Mouse (Mus musculus) midbrain, embryonic 12.5 days (tissue): ENCODE measurements around the gene Gm4303. TPM values are rescaled to one million over a fixed set of nuclear protein-coding genes. Genes with fewer than 3 reads are reported as not detected.
"Not testable (repeated sequence)": the region's sequence is repeated elsewhere in the genome, so short reads cannot be mapped to it uniquely, and the experiment has no call there.

Source experiments
- ATAC-seq: fragments of 200-750 bp; cut with Nextera tagmentation; 2 replicates; pipeline ENCODE4 v1.8.0; 2017; ENCODE audit warnings: low read depth, moderate TSS enrichment, moderate library complexity; ENCODE audit not compliant: low FRiP score
- H3K27ac ChIP-seq: fragments of 300-500 bp; sonication (generic); replicated peaks from 2 replicates; pipeline ENCODE4 v1.5.1; 2016; ENCODE audit warnings: mild to moderate bottlenecking
- H3K27me3 ChIP-seq: fragments of 300-500 bp; sonication (generic); 2 replicates; pipeline ENCODE4 v1.6.1; 2016; ENCODE audit warnings: mild to moderate bottlenecking
- H3K36me3 ChIP-seq: fragments of 300-500 bp; sonication (generic); 2 replicates; pipeline ENCODE4 v1.6.1; 2016
- H3K4me1 ChIP-seq: fragments of 300-500 bp; sonication (generic); 2 replicates; pipeline ENCODE4 v1.6.1; 2016
- H3K4me2 ChIP-seq: fragments of 300-500 bp; sonication (generic); replicated peaks from 2 replicates; pipeline ENCODE4 v1.6.1; 2016; ENCODE audit warnings: mild to moderate bottlenecking, moderate library complexity
- H3K4me3 ChIP-seq: fragments of 300-500 bp; sonication (generic); 2 replicates; pipeline ENCODE4 v1.5.1; 2016; ENCODE audit warnings: mild to moderate bottlenecking
- H3K9ac ChIP-seq: fragments of 300-500 bp; sonication (generic); replicated peaks from 2 replicates; pipeline ENCODE4 v1.6.1; 2016; ENCODE audit warnings: mild to moderate bottlenecking, moderate library complexity
- H3K9me3 ChIP-seq: fragments of 300-500 bp; sonication (generic); 2 replicates; pipeline ENCODE4 v1.6.1; 2016; ENCODE audit warnings: mild to moderate bottlenecking
- WGBS: fragments of 180-500 bp; shearing (Covaris S2); methylation state at CpG from one replicate; pipeline ENCODE4 v1.1.7; 2016; 5-methylcytosine and 5-hydroxymethylcytosine counted together
- polyA plus RNA-seq: library from polyadenylated mRNA; unstranded; fragments of >200 nt; fragmentation: Nextera tagmentation; extraction: Ambion mirVana; gene quantifications from 2 replicates; pipeline ENCODE4 v1.2.1, GENCODE M21; 2016

Gm4303 gene
- polyA plus RNA-seq = not detected in 2 replicates

DNA sequence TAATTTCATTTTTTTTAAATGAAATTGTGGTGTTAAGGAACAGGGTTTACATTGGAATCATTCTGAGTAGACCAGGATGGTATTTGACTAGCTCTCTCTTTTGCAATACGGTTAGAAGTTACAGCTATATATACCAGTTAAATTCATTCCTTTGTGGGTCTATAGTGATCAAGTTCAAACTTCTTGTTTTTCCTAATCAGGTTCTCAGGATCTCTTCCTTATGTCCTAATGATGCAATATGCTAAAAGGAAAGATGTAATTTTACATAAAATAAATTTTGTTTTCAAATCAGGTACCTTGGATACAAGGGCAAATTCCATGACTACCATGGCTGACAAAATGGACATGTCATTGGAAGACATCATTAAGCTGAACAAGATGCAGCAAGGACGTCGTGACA lies at the start of gene Gm4303:
Gene Gm4303, plus strand, starts transcription at position 301 of the 400 bp plus-strand sequence.
- H3K9ac ChIP-seq, H3K4me3 ChIP-seq, H3K36me3 ChIP-seq, H3K27me3 ChIP-seq, H3K27ac ChIP-seq, ATAC-seq, H3K4me2 ChIP-seq, H3K4me1 ChIP-seq, H3K9me3 ChIP-seq: not testable (repeated sequence)
- WGBS = no CpG with 5 or more reads among the region's 3 CpGs

DNA sequence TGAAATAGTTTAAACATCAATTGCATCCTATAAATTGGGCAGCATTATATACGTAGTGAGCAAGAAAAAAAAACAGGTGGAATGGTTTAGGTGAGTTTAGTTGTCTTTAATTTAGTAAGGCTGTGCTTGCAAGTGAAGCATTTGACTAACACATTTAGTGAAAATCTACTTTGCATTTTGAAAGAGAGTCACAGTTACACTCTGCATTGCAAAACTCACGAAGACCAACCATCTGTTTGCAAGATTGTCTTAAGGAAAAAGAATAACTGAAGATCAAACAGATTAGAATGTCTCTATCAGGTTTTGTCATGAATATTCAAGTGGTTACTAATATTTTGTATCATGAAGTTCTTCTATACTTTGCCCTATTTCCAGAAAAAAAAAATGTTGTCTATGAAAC lies 49.7 kb upstream of the Gm4303 start:
- no peak for ATAC-seq
- Histone ChIP-seq H3K4me3 (no peak overlapping the region), H3K27ac (no peak overlapping the region), H3K4me1 (no peaks in the 10 kb centered on the region), H3K27me3 (no peaks in the 10 kb centered on the region), H3K9me3 (no peaks in the 10 kb centered on the region), H3K4me2 (no peak overlapping the region), H3K9ac (no peak overlapping the region), H3K36me3 (no peaks in the 10 kb centered on the region)
- 79% methylated on average over 2 of the region's 2 CpGs for WGBS

DNA sequence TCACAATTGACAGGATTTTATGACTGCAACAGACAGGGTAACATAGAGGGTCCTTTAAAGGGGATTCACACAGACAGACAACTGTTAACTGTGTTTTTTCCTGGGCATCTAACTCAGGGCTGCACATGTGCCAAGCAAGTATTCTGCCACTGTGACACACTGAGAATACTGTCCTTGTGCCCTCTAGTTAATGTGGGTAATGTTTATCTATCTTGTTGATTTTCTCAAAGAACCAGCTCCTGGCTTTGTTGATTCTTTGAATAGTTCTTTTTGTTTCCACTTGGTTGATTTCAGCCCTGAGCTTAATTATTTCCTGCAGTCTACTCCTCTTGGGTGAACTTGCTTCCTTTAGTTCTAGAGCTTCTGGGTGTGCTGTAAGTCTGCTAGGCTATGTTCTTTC lies 45.7 kb upstream of the Gm4303 start:
- not testable (repeated sequence) for H3K4me3 ChIP-seq, H3K9me3 ChIP-seq, H3K4me1 ChIP-seq, H3K27me3 ChIP-seq, H3K4me2 ChIP-seq, H3K9ac ChIP-seq, H3K27ac ChIP-seq, H3K36me3 ChIP-seq, ATAC-seq

DNA sequence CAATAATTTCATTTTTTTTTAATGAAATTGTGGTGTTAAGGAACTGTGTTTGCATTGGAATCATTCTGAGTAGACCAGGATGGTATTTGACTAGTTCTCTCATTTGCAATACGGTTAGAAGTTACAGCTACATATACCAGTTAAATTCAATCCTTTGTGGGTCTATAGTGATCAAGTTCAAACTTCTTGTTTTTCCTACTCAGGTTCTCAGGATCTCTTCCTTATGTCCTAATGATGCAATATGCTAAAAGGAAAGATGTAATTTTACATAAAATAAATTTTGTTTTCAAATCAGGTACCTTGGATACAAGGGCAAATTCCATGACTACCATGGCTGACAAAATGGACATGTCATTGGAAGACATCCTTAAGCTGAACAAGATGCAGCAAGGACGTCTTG lies 10.4 kb upstream of the Gm4303 start, which contains the start of gene Gm4301:
Gene Gm4301, plus strand, starts transcription at position 301 of the 400 bp plus-strand sequence.
- ATAC-seq, H3K4me2 ChIP-seq, H3K9me3 ChIP-seq, H3K36me3 ChIP-seq, H3K9ac ChIP-seq, H3K27me3 ChIP-seq, H3K27ac ChIP-seq, H3K4me3 ChIP-seq, H3K4me1 ChIP-seq: not testable (repeated sequence)
- WGBS = no CpG with 5 or more reads among the region's 2 CpGs

DNA sequence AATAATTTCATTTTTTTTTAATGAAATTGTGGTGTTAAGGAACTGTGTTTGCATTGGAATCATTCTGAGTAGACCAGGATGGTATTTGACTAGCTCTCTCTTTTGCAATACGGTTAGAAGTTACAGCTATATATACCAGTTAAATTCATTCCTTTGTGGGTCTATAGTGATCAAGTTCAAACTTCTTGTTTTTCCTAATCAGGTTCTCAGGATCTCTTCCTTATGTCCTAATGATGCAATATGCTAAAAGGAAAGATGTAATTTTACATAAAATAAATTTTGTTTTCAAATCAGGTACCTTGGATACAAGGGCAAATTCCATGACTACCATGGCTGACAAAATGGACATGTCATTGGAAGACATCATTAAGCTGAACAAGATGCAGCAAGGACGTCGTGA lies 5.2 kb upstream of the Gm4303 start, which contains the start of gene Gm4302:
Gene Gm4302, plus strand, starts transcription at position 301 of the 400 bp plus-strand sequence.
- H3K4me2 ChIP-seq, ATAC-seq, H3K27ac ChIP-seq, H3K9me3 ChIP-seq, H3K36me3 ChIP-seq, H3K27me3 ChIP-seq, H3K4me1 ChIP-seq, H3K4me3 ChIP-seq, H3K9ac ChIP-seq: not testable (repeated sequence)
- no CpG with 5 or more reads among the region's 3 CpGs for WGBS

DNA sequence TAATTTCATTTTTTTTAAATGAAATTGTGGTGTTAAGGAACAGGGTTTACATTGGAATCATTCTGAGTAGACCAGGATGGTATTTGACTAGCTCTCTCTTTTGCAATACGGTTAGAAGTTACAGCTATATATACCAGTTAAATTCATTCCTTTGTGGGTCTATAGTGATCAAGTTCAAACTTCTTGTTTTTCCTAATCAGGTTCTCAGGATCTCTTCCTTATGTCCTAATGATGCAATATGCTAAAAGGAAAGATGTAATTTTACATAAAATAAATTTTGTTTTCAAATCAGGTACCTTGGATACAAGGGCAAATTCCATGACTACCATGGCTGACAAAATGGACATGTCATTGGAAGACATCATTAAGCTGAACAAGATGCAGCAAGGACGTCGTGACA lies 5.0 kb downstream of the Gm4303 start, which contains the start of gene Gm4305:
Gene Gm4305, plus strand, starts transcription at position 301 of the 400 bp plus-strand sequence.
- H3K4me2 ChIP-seq, ATAC-seq, H3K27me3 ChIP-seq, H3K27ac ChIP-seq, H3K36me3 ChIP-seq, H3K4me3 ChIP-seq, H3K9me3 ChIP-seq, H3K4me1 ChIP-seq, H3K9ac ChIP-seq: not testable (repeated sequence)
- no CpG with 5 or more reads among the region's 3 CpGs for WGBS

DNA sequence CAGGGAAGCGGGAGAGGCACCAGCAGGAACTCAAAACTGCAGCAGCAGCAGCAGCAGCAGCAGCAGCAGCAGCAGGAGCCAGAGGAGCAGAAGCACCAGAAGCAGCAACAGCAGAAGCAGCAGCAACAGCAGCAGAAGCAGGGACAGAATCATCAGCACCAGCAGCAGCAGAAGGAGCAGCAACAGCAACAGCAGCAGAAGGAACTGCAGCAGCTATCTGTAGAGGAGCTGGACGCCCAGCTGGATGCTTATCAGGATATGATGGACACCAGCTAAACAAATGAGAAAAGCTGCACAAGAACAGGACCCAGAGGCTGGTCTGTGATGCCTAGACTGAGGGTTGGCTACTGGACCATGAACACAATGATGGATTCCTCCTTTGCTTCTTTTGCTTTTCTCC lies 11.1 kb downstream of the Gm4303 start:
- not testable (repeated sequence) for H3K9ac ChIP-seq, H3K36me3 ChIP-seq, H3K27me3 ChIP-seq, H3K4me1 ChIP-seq, ATAC-seq, H3K9me3 ChIP-seq, H3K4me3 ChIP-seq, H3K27ac ChIP-seq, H3K4me2 ChIP-seq
- 82% methylated on average over 2 of the region's 2 CpGs for WGBS

DNA sequence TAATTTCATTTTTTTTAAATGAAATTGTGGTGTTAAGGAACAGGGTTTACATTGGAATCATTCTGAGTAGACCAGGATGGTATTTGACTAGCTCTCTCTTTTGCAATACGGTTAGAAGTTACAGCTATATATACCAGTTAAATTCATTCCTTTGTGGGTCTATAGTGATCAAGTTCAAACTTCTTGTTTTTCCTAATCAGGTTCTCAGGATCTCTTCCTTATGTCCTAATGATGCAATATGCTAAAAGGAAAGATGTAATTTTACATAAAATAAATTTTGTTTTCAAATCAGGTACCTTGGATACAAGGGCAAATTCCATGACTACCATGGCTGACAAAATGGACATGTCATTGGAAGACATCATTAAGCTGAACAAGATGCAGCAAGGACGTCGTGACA lies 15.3 kb downstream of the Gm4303 start, which contains the start of gene Gm4307:
Gene Gm4307, plus strand, starts transcription at position 301 of the 400 bp plus-strand sequence.
- H3K4me2 ChIP-seq, ATAC-seq, H3K27me3 ChIP-seq, H3K4me3 ChIP-seq, H3K36me3 ChIP-seq, H3K9ac ChIP-seq, H3K4me1 ChIP-seq, H3K27ac ChIP-seq, H3K9me3 ChIP-seq: not testable (repeated sequence)
- WGBS = no CpG with 5 or more reads among the region's 3 CpGs

DNA sequence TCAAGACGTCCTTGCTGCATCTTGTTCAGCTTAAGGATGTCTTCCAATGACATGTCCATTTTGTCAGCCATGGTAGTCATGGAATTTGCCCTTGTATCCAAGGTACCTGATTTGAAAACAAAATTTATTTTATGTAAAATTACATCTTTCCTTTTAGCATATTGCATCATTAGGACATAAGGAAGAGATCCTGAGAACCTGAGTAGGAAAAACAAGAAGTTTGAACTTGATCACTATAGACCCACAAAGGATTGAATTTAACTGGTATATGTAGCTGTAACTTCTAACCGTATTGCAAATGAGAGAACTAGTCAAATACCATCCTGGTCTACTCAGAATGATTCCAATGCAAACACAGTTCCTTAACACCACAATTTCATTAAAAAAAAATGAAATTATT lies 36.7 kb downstream of the Gm4303 start, which contains the start of gene Gm4312:
Gene Gm4312, minus strand, starts transcription at position 101 of the 400 bp plus-strand sequence.
- H3K27me3 ChIP-seq, H3K4me2 ChIP-seq, H3K9me3 ChIP-seq, ATAC-seq, H3K4me3 ChIP-seq, H3K36me3 ChIP-seq, H3K27ac ChIP-seq, H3K9ac ChIP-seq, H3K4me1 ChIP-seq: not testable (repeated sequence)
- WGBS = no CpG with 5 or more reads among the region's 2 CpGs

Other genes starting within 250 kb of the Gm4303 start
- gene Gm4301, start 10.3 kb upstream of the Gm4303 start, polyA plus RNA-seq = not detected in 2 replicates
- gene Gm4302, start 5.1 kb upstream of the Gm4303 start, polyA plus RNA-seq = not detected in 2 replicates
- not detected in 2 replicates for gene Gm4305, start 5.1 kb downstream of the Gm4303 start, polyA plus RNA-seq
- gene Gm4307, start 15.4 kb downstream of the Gm4303 start, polyA plus RNA-seq = not detected in 2 replicates
- not detected in 2 replicates for gene Gm4312, start 36.6 kb downstream of the Gm4303 start, polyA plus RNA-seq
- 17.2 and 19.2 TPM in 2 replicates for gene Tmtc3, start 141.4 kb downstream of the Gm4303 start, polyA plus RNA-seq
- 8.1 and 8.8 TPM in 2 replicates for gene Cep290, start 141.6 kb downstream of the Gm4303 start, polyA plus RNA-seq
- gene 4930430F08Rik, start 244.5 kb downstream of the Gm4303 start, polyA plus RNA-seq = 10.5 and 12.7 TPM in 2 replicates
- not detected in 2 replicates for gene 1700017N19Rik, start 244.5 kb downstream of the Gm4303 start, polyA plus RNA-seq